Mouse (Mus musculus): ENCODE measurements around the gene Degs2.
"Not testable (repeated sequence)": the region's sequence is repeated elsewhere in the genome, so short reads cannot be mapped to it uniquely, and the experiment has no call there.

Degs2 gene

GRCm38 (mm10) chr12:108702185-108702584 lies at the start of gene Degs2:
Degs2 (minus strand) TSS chr12:108702315.
- DNase-seq: peak; percentile 65

- peak; percentile 40 for DNase-seq
Observed at GRCm38 (mm10) chr12:108751790-108752189, 49.7 kb upstream of the Degs2 start.

- DNase-seq: no peak
Observed at GRCm38 (mm10) chr12:108750226-108750625, 48.1 kb upstream of the Degs2 start.

GRCm38 (mm10) chr12:108749454-108749853 lies 47.3 kb upstream of the Degs2 start:
- no peak for DNase-seq

GRCm38 (mm10) chr12:108749019-108749418 lies 46.9 kb upstream of the Degs2 start:
- DNase-seq: no peak

GRCm38 (mm10) chr12:108745990-108746389 lies 43.9 kb upstream of the Degs2 start:
- no peak for DNase-seq

GRCm38 (mm10) chr12:108742241-108742640 lies 40.1 kb upstream of the Degs2 start:
- no peak for DNase-seq

- no peak for DNase-seq
Observed at GRCm38 (mm10) chr12:108741472-108741871, 39.4 kb upstream of the Degs2 start.

- DNase-seq: no peak
Observed at GRCm38 (mm10) chr12:108738745-108739144, 36.6 kb upstream of the Degs2 start.

- DNase-seq: no peak
Observed at GRCm38 (mm10) chr12:108737838-108738237, 35.7 kb upstream of the Degs2 start.

GRCm38 (mm10) chr12:108734386-108734785 lies 32.3 kb upstream of the Degs2 start:
- DNase-seq: no peak

- DNase-seq: no peak
Observed at GRCm38 (mm10) chr12:108723841-108724240, 21.7 kb upstream of the Degs2 start.

- DNase-seq: no peak
Observed at GRCm38 (mm10) chr12:108722464-108722863, 20.3 kb upstream of the Degs2 start.

GRCm38 (mm10) chr12:108718485-108718884 lies 16.4 kb upstream of the Degs2 start:
- no peak for DNase-seq

GRCm38 (mm10) chr12:108715854-108716253 lies 13.7 kb upstream of the Degs2 start:
- no peak for DNase-seq

- not testable (repeated sequence) for DNase-seq
Observed at GRCm38 (mm10) chr12:108713972-108714371, 11.9 kb upstream of the Degs2 start.

- DNase-seq: no peak
Observed at GRCm38 (mm10) chr12:108712481-108712880, 10.4 kb upstream of the Degs2 start.

GRCm38 (mm10) chr12:108710861-108711615 lies 8.9 kb upstream of the Degs2 start:
- DNase-seq: peak; percentile 84

- DNase-seq: no peak
Observed at GRCm38 (mm10) chr12:108709964-108710765, 8.1 kb upstream of the Degs2 start.

GRCm38 (mm10) chr12:108709386-108709785 lies 7.3 kb upstream of the Degs2 start:
- DNase-seq: peak; percentile 26

- peak; percentile 45 for DNase-seq
Observed at GRCm38 (mm10) chr12:108706129-108706528, 4.0 kb upstream of the Degs2 start.

GRCm38 (mm10) chr12:108705486-108705885 lies 3.4 kb upstream of the Degs2 start:
- DNase-seq: no peak

GRCm38 (mm10) chr12:108701221-108701620 lies 894 bp downstream of the Degs2 start:
- no peak for DNase-seq

GRCm38 (mm10) chr12:108700037-108700436 lies 2.1 kb downstream of the Degs2 start:
- DNase-seq: no peak

Measured in lung, postnatal 36 days (tissue).